Mouse (Mus musculus) kidney, postnatal 0 days (tissue): ENCODE data around the gene B3gntl1. TPM values are rescaled to one million over a fixed set of nuclear protein-coding genes. Genes with fewer than 3 reads are reported as not detected.

Experiments
- ATAC-seq: fragments of 200-750 bp; cut with Nextera tagmentation; replicated peaks from 2 replicates; pipeline ENCODE4 v1.8.0; 2017; ENCODE audit warnings: low read depth, moderate number of reproducible peaks, moderate TSS enrichment, moderate library complexity; ENCODE audit not compliant: low FRiP score
- DNase-seq: peaks from one replicate; pipeline ENCODE4 v3.0.0-alpha.2; 2016; ENCODE audit warnings: low spot score
- H3K27ac ChIP-seq: fragments of 300-500 bp; sonication (generic); 2 replicates; pipeline ENCODE4 v1.5.1; 2014; ENCODE audit warnings: mild to moderate bottlenecking
- H3K27me3 ChIP-seq: fragments of 300-500 bp; sonication (generic); 2 replicates; pipeline ENCODE4 v1.6.1; 2014; ENCODE audit warnings: low read length, mixed read lengths; ENCODE audit not compliant: insufficient read depth
- H3K36me3 ChIP-seq: fragments of 300-500 bp; sonication (generic); 2 replicates; pipeline ENCODE4 v1.6.1; 2014; ENCODE audit warnings: low read length, mixed read lengths; ENCODE audit not compliant: insufficient read depth
- H3K4me1 ChIP-seq: fragments of 300-500 bp; sonication (generic); replicated peaks from 2 replicates; pipeline ENCODE4 v1.6.1; 2014; ENCODE audit warnings: antibody characterized with exemption, low read length, mixed read lengths; ENCODE audit not compliant: insufficient read depth
- H3K4me2 ChIP-seq: fragments of 300-500 bp; sonication (generic); 2 replicates; pipeline ENCODE4 v1.6.1; 2014; ENCODE audit warnings: mild to moderate bottlenecking, low read length, moderate library complexity, mixed read lengths
- H3K4me3 ChIP-seq: fragments of 300-500 bp; sonication (generic); replicated peaks from 2 replicates; pipeline ENCODE4 v1.5.1; 2014; ENCODE audit warnings: low read depth, low read length
- H3K9ac ChIP-seq: fragments of 300-500 bp; sonication (generic); 2 replicates; pipeline ENCODE4 v1.6.1; 2014; ENCODE audit warnings: low read depth, low read length
- H3K9me3 ChIP-seq: fragments of 300-500 bp; sonication (generic); replicated peaks from 2 replicates; pipeline ENCODE4 v1.6.1; 2016; ENCODE audit warnings: low read length, inconsistent platforms, mixed read lengths
- CTCF ChIP-seq: IDR thresholded peaks from 2 replicates; pipeline ENCODE4 v1.5.1; 2016; ENCODE audit warnings: antibody characterized with exemption, low read depth, mild to moderate bottlenecking, moderate library complexity
- WGBS: fragments of 180-500 bp; shearing (Covaris S2); extraction: QIAGEN DNeasy Blood & Tissue Kit; methylation state at CpG from one replicate; pipeline ENCODE4 v1.1.7; 2014; 5-methylcytosine and 5-hydroxymethylcytosine counted together
- polyA plus RNA-seq: library from polyadenylated mRNA; unstranded; fragments of >200 nt; fragmentation: Nextera tagmentation; extraction: Ambion mirVana; gene quantifications from 2 replicates; pipeline ENCODE4 v1.2.1, GENCODE M21; 2015

Gene B3gntl1
- polyA plus RNA-seq, result 5.2 and 5.3 TPM in 2 replicates

GRCm38 (mm10) chr11:121672990-121673572 is at the start of gene B3gntl1:
Gene B3gntl1 (minus strand): TSS chr11:121673153.
- ATAC-seq, result peak; percentile 100
- no peaks in the 10 kb centered on the region for H3K27me3 ChIP-seq
- H3K9ac ChIP-seq, result peak within 1 kb of the TSS; percentile 70
- H3K4me3 ChIP-seq, result peak within 1 kb of the TSS; percentile 60
- H3K4me1 ChIP-seq, result 0 out of 2 replicates have a peak, but pooled peaks cover 4% of the 10 kb centered on the region
- peak within 1 kb of the TSS; percentile 88 for H3K4me2 ChIP-seq
- H3K36me3 ChIP-seq, result no peaks in the 10 kb centered on the region
- WGBS, result under 1% methylated on average over 46 of the region's 46 CpGs
- TF ChIP-seq CTCF, result peak; percentile 50; the same call in 1 of the 2 replicates
- peak; percentile 99 for DNase-seq
- H3K9me3 ChIP-seq, result no peaks in the 10 kb centered on the region
- peak within 1 kb of the TSS; percentile 90 for H3K27ac ChIP-seq

GRCm38 (mm10) chr11:121722434-121722833 is 49.5 kb upstream of the B3gntl1 start:
- Histone ChIP-seq H3K36me3 (no peaks in the 10 kb centered on the region), H3K9ac (no peak overlapping the region), H3K4me2 (no peak overlapping the region), H3K9me3 (no peaks in the 10 kb centered on the region), H3K27me3 (no peaks in the 10 kb centered on the region), H3K4me1 (no peaks in the 10 kb centered on the region), H3K27ac (no peak overlapping the region), H3K4me3 (no peak overlapping the region)
- ATAC-seq (no peak), DNase-seq (no peak)
- WGBS, result 81% methylated on average over 2 of the region's 2 CpGs
- no peak for TF ChIP-seq CTCF

GRCm38 (mm10) chr11:121720752-121721151 is 47.8 kb upstream of the B3gntl1 start:
- Histone ChIP-seq H3K9me3 (no peaks in the 10 kb centered on the region), H3K4me1 (no peaks in the 10 kb centered on the region), H3K4me2 (no peak overlapping the region), H3K27ac (no peak overlapping the region), H3K9ac (no peak overlapping the region), H3K4me3 (no peak overlapping the region), H3K27me3 (no peaks in the 10 kb centered on the region), H3K36me3 (peaks cover 3% of the 10 kb centered on the region; the same call in 1 of the 2 replicates)
- DNase-seq, result no peak
- ATAC-seq, result no peak
- WGBS, result 71% methylated on average over 3 of the region's 3 CpGs
- TF ChIP-seq CTCF, result no peak

- Histone ChIP-seq H3K9me3 (no peaks in the 10 kb centered on the region), H3K4me3 (no peak overlapping the region), H3K27me3 (no peaks in the 10 kb centered on the region), H3K4me1 (no peaks in the 10 kb centered on the region), H3K27ac (no peak overlapping the region), H3K9ac (no peak overlapping the region), H3K36me3 (peaks cover 11% of the 10 kb centered on the region; the same call in 1 of the 2 replicates), H3K4me2 (no peak overlapping the region)
- 58% methylated on average over 6 of the region's 6 CpGs for WGBS
- no peak for DNase-seq
- no peak for ATAC-seq
- TF ChIP-seq CTCF, result no peak
These were observed 44.8 kb upstream of the B3gntl1 start for GRCm38 (mm10) chr11:121717724-121718123.

- 71% methylated on average over 2 of the region's 2 CpGs for WGBS
- no peak for DNase-seq
These were observed 42.0 kb upstream of the B3gntl1 start for GRCm38 (mm10) chr11:121714745-121715485.

GRCm38 (mm10) chr11:121713569-121713968 is 40.6 kb upstream of the B3gntl1 start:
- H3K4me2 ChIP-seq, result no peak overlapping the region
- no peak for ATAC-seq
- H3K4me3 ChIP-seq, result no peak overlapping the region
- 0 out of 2 replicates have a peak, but pooled peaks cover 3% of the 10 kb centered on the region for H3K4me1 ChIP-seq
- no peak overlapping the region for H3K9ac ChIP-seq
- no peak for TF ChIP-seq CTCF
- peaks cover 11% of the 10 kb centered on the region; the same call in 1 of the 2 replicates for H3K36me3 ChIP-seq
- no peaks in the 10 kb centered on the region for H3K9me3 ChIP-seq
- no peak for DNase-seq
- WGBS, result 82% methylated on average over 2 of the region's 2 CpGs
- H3K27ac ChIP-seq, result no peak overlapping the region
- no peaks in the 10 kb centered on the region for H3K27me3 ChIP-seq

More at GRCm38 (mm10) chr11:121714745-121715485, 42.0 kb upstream of the B3gntl1 start:
- Histone ChIP-seq H3K27me3 (no peaks in the 10 kb centered on the region), H3K36me3 (peaks cover 11% of the 10 kb centered on the region; the same call in 1 of the 2 replicates), H3K9me3 (no peaks in the 10 kb centered on the region), H3K4me1 (0 out of 2 replicates have a peak, but pooled peaks cover 3% of the 10 kb centered on the region), H3K27ac (no peak overlapping the region), H3K9ac (no peak overlapping the region), H3K4me3 (no peak overlapping the region), H3K4me2 (no peak overlapping the region)
- TF ChIP-seq CTCF, result no peak
- ATAC-seq, result no peak
